Mouse (Mus musculus) CH12.LX (cell line): Measurements from ENCODE around the gene Golph3. TPM values are rescaled to one million over a fixed set of nuclear protein-coding genes. Genes with fewer than 3 reads are reported as not detected.

Experiments
- DNase-seq: peaks from one replicate; pipeline ENCODE4 v3.0.0-alpha.2; 2013; ENCODE audit errors: extremely low read depth
- H3K27ac ChIP-seq: 2 replicates; pipeline ENCODE4 v1.5.1; 2012; ENCODE audit warnings: low read depth, mild to moderate bottlenecking, control low read depth, moderate library complexity; ENCODE audit not compliant: insufficient read depth
- H3K27me3 ChIP-seq: replicated peaks from 2 replicates; pipeline ENCODE3; 2012; ENCODE audit warnings: inconsistent platforms
- H3K36me3 ChIP-seq, 2 experiments: replicated peaks in 1 of 2; 2 replicates each; pipeline versions ENCODE3 to v1.6.1; 2012; ENCODE audit warnings: inconsistent platforms in 1 of 2, low read length in 1 of 2, mild to moderate bottlenecking in 1 of 2, mixed read lengths in 1 of 2, moderate library complexity in 1 of 2; ENCODE audit not compliant: control insufficient read depth in 1 of 2, insufficient read depth in 1 of 2
- H3K4me1 ChIP-seq, 2 experiments: 2 replicates each; pipeline ENCODE4 v1.6.1; 2012; ENCODE audit warnings: inconsistent platforms in 1 of 2, moderate library complexity in 1 of 2; ENCODE audit not compliant: insufficient read depth in 2 of 2, control insufficient read depth in 1 of 2
- H3K4me2 ChIP-seq: 2 replicates; pipeline ENCODE4 v1.6.1; 2012; ENCODE audit warnings: low read depth, mild to moderate bottlenecking, control low read depth; ENCODE audit not compliant: poor library complexity, insufficient read depth, severe bottlenecking
- H3K4me3 ChIP-seq, 3 experiments: fragments of 150-350 bp in 1 of 3; sonication (generic) in 1 of 3; replicated peaks in 1 of 3; 2 replicates each; pipeline versions ENCODE3 to v1.5.1; 2011 to 2012; ENCODE audit warnings: low read depth in 2 of 3, low read length in 2 of 3, mild to moderate bottlenecking in 2 of 3, moderate library complexity in 2 of 3, control low read depth in 1 of 3, improper control_type of control experiment in 1 of 3, inconsistent platforms in 1 of 3, mixed read lengths in 1 of 3; ENCODE audit not compliant: poor library complexity in 1 of 3
- H3K79me2 ChIP-seq: replicated peaks from 2 replicates; pipeline ENCODE4 v1.6.1; 2012; ENCODE audit warnings: mild to moderate bottlenecking, moderate library complexity; ENCODE audit not compliant: control insufficient read depth, poor library complexity, insufficient read depth, severe bottlenecking; ENCODE audit errors: extremely low read depth
- H3K9ac ChIP-seq: 2 replicates; pipeline ENCODE4 v1.6.1; 2012; ENCODE audit warnings: low read depth, mild to moderate bottlenecking, control low read depth, moderate library complexity; ENCODE audit not compliant: insufficient read depth
- H3K9me3 ChIP-seq: replicated peaks from 2 replicates; pipeline ENCODE3; 2012; ENCODE audit warnings: low read length, inconsistent platforms, mixed read lengths
- CHD1 ChIP-seq: IDR thresholded peaks from 2 replicates; pipeline ENCODE4 v1.6.1; 2012; ENCODE audit warnings: low read depth, low read length, improper control_type of control experiment, inconsistent platforms
- CHD2 ChIP-seq: IDR thresholded peaks from 2 replicates; pipeline ENCODE4 v1.6.1; 2011; ENCODE audit warnings: low read length, improper control_type of control experiment
- CTCF ChIP-seq, 2 experiments: IDR thresholded peaks in 1 of 2; conservative IDR thresholded peaks in 1 of 2; 2 replicates each; pipeline ENCODE4 v1.5.1; 2011 to 2012; ENCODE audit warnings: low read depth in 2 of 2, low read length in 2 of 2, improper control_type of control experiment in 1 of 2, inconsistent platforms in 1 of 2, mild to moderate bottlenecking in 1 of 2, moderate library complexity in 1 of 2
- ETS1 ChIP-seq: conservative IDR thresholded peaks from 2 replicates; pipeline ENCODE4 v1.6.1; 2012; ENCODE audit warnings: low read depth, mild to moderate bottlenecking, inconsistent platforms, low read length, improper control_type of control experiment, moderate library complexity
- HCFC1 ChIP-seq: IDR thresholded peaks from 2 replicates; pipeline ENCODE4 v1.6.1; 2012; ENCODE audit warnings: low read depth, mild to moderate bottlenecking, inconsistent platforms, low read length, improper control_type of control experiment
- IRF4 ChIP-seq: IDR thresholded peaks from 2 replicates; pipeline ENCODE4 v1.6.1; 2014; ENCODE audit warnings: low read depth, mild to moderate bottlenecking, inconsistent platforms, low read length, improper control_type of control experiment
- KAT2A ChIP-seq: IDR thresholded peaks from 2 replicates; pipeline ENCODE4 v1.6.1; 2012; ENCODE audit warnings: low read length, improper control_type of control experiment, inconsistent platforms; ENCODE audit not compliant: insufficient replicate concordance
- MAFK ChIP-seq: IDR thresholded peaks from 2 replicates; pipeline ENCODE4 v1.6.1; 2011; ENCODE audit warnings: low read length, improper control_type of control experiment; ENCODE audit not compliant: insufficient replicate concordance
- MEF2A ChIP-seq: IDR thresholded peaks from 2 replicates; pipeline ENCODE4 v1.6.1; 2014; ENCODE audit warnings: low read depth, mild to moderate bottlenecking, inconsistent platforms, low read length, improper control_type of control experiment, borderline replicate concordance
- NRF1 ChIP-seq: IDR thresholded peaks from 2 replicates; pipeline ENCODE4 v1.6.1; 2014; ENCODE audit warnings: low read depth, mild to moderate bottlenecking, inconsistent platforms, low read length, improper control_type of control experiment, moderate library complexity
- PAX5 ChIP-seq: IDR thresholded peaks from 2 replicates; pipeline ENCODE4 v1.6.1; 2012; ENCODE audit warnings: low read length, inconsistent platforms, mixed read lengths
- POLR2A ChIP-seq: IDR thresholded peaks from 2 replicates; pipeline ENCODE4 v1.6.1; 2011; ENCODE audit warnings: low read depth, mild to moderate bottlenecking, improper control_type of control experiment, low read length
- POLR2AphosphoS2 ChIP-seq: IDR thresholded peaks from 2 replicates; pipeline ENCODE4 v1.6.1; 2011; ENCODE audit warnings: low read depth, low read length, improper control_type of control experiment
- SIN3A ChIP-seq: IDR thresholded peaks from 2 replicates; pipeline ENCODE4 v1.6.1; 2012; ENCODE audit warnings: low read length, improper control_type of control experiment, inconsistent platforms
- TCF12 ChIP-seq: IDR thresholded peaks from 2 replicates; pipeline ENCODE4 v1.6.1; 2014; ENCODE audit warnings: low read depth, mild to moderate bottlenecking, inconsistent platforms, low read length, improper control_type of control experiment
- UBTF ChIP-seq: IDR thresholded peaks from 2 replicates; pipeline ENCODE4 v1.6.1; 2012; ENCODE audit warnings: low read depth, mild to moderate bottlenecking, inconsistent platforms, low read length, improper control_type of control experiment, moderate library complexity
- USF1 ChIP-seq: IDR thresholded peaks from 2 replicates; pipeline ENCODE4 v1.6.1; 2014; ENCODE audit warnings: low read depth, mild to moderate bottlenecking, inconsistent platforms, low read length, improper control_type of control experiment
- USF2 ChIP-seq: conservative IDR thresholded peaks from 2 replicates; pipeline ENCODE4 v1.6.1; 2011; ENCODE audit warnings: low read depth, low read length, improper control_type of control experiment
- ZC3H11A ChIP-seq: IDR thresholded peaks from 2 replicates; pipeline ENCODE4 v1.6.1; 2012; ENCODE audit warnings: low read depth, mild to moderate bottlenecking, inconsistent platforms, low read length, improper control_type of control experiment
- dilution Hi-C: fragments of 300-500 bp; cut with MboI; formaldehyde crosslinking; loops from 2 replicates; pipeline ENCODE4 v1.14.3; 2020; ENCODE audit warnings: low sequenced_read_pairs; ENCODE audit not compliant: extremely low pct_unique_long_range_greater_than_20kb, extremely low pct_ligation_motif_present
- in situ Hi-C: fragments of 300-500 bp; cut with MboI; formaldehyde crosslinking; loops from 3 replicates; pipeline ENCODE4 v1.14.3; 2019; ENCODE audit warnings: low sequenced_read_pairs, low pct_ligation_motif_present, low pct_unique_long_range_greater_than_20kb, mixed read lengths
- polyA plus RNA-seq: library from polyadenylated mRNA; unstranded; fragments of >175 nt; gene quantifications from 2 replicates; pipeline ENCODE4 v1.2.1, GENCODE M21; 2012; ENCODE audit warnings: low read depth; ENCODE audit not compliant: insufficient read length
- total RNA-seq, 2 experiments: library from RNA; depleted of rRNA; stranded (reverse); fragments of 300-350 nt in 1 of 2; fragments of >200 nt in 1 of 2; gene quantifications; 2 replicates each; pipeline ENCODE4 v1.2.3; 2012 to 2014

Gene Golph3
- total and polyA plus RNA-seq, 3 experiments: 67.2 to 208 (median 97.2) TPM

- H3K9ac ChIP-seq: no peak overlapping the region
- dilution Hi-C loops: no loop called here
- TF ChIP-seq PAX5 (no peak), POLR2A (no peak), NRF1 (no peak), USF1 (no peak), USF2 (no peak), KAT2A (no peak), HCFC1 (no peak), IRF4 (no peak), POLR2AphosphoS2 (no peak), SIN3A (no peak), MEF2A (no peak), ETS1 (no peak)
- no peak for DNase-seq
- H3K27ac ChIP-seq: no peak overlapping the region
- H3K4me2 ChIP-seq: no peak overlapping the region
- peaks cover 2% of the 10 kb centered on the region for H3K79me2 ChIP-seq
- H3K9me3 ChIP-seq: no peaks in the 10 kb centered on the region
- no peaks in the 10 kb centered on the region for H3K27me3 ChIP-seq
- H3K4me3 ChIP-seq: no peak overlapping the region
- in situ Hi-C loops: no loop called here
- H3K4me1 ChIP-seq: peaks cover 0 to 27% of the 10 kb centered on the region in 2 experiments; a peak in 2 of 4 replicates
- H3K36me3 ChIP-seq: peaks cover 37 to 84% of the 10 kb centered on the region in 2 experiments
These were observed 28.6 kb downstream of the Golph3 start for GRCm38 (mm10) chr15:12349840-12350239.

GRCm38 (mm10) chr15:12351470-12351869 lies 30.2 kb downstream of the Golph3 start:
- Histone ChIP-seq H3K27ac (no peak overlapping the region), H3K27me3 (no peaks in the 10 kb centered on the region)
- no peak for DNase-seq
- TF ChIP-seq MAFK (no peak), CHD2 (no peak), IRF4 (no peak), UBTF (no peak), CHD1 (no peak), CTCF (conservative IDR thresholded peaks at IDR 0.05 in 1 of 2, IDR thresholded peaks at IDR 0.05 in 1 of 2; ENCODE audit: low read depth in 2 of 2, low read length in 2 of 2) (no peak), USF1 (no peak), TCF12 (no peak), ZC3H11A (no peak)
- TF ChIP-seq, all 38 proteins: peak for 0
- dilution Hi-C loops (no loop called here), in situ Hi-C loops (no loop called here)
- Histone ChIP-seq H3K9ac (no peak overlapping the region), H3K4me2 (no peak overlapping the region), H3K4me1 (peaks cover 0 to 27% of the 10 kb centered on the region in 2 experiments; a peak in 2 of 4 replicates), H3K4me3 (no peak overlapping the region), H3K79me2 (peaks cover 2% of the 10 kb centered on the region), H3K36me3 (peaks cover 42 to 84% of the 10 kb centered on the region in 2 experiments), H3K9me3 (no peaks in the 10 kb centered on the region)
